Mouse (Mus musculus) heart, postnatal 0 days (tissue): ENCODE results near the gene Matn3. TPM values are rescaled to one million over a fixed set of nuclear protein-coding genes. Genes with fewer than 3 reads are reported as not detected.

Experiments used
- ATAC-seq: fragments of 200-750 bp; cut with Nextera tagmentation; 2 replicates; pipeline ENCODE4 v1.8.0; 2017; ENCODE audit warnings: low read depth, moderate number of reproducible peaks, moderate library complexity; ENCODE audit not compliant: insufficient read depth
- DNase-seq: peaks from one replicate; pipeline ENCODE4 v3.0.0-alpha.2; 2016; ENCODE audit warnings: low spot score
- H3K27ac ChIP-seq: fragments of 300-500 bp; sonication (generic); 2 replicates; pipeline ENCODE4 v1.5.1; 2014; ENCODE audit warnings: low read depth, mild to moderate bottlenecking
- H3K27me3 ChIP-seq: fragments of 300-500 bp; sonication (generic); 2 replicates; pipeline ENCODE4 v1.6.1; 2014; ENCODE audit warnings: low read length, mixed read lengths; ENCODE audit not compliant: control insufficient read depth, insufficient read depth
- H3K36me3 ChIP-seq: fragments of 300-500 bp; sonication (generic); replicated peaks from 2 replicates; pipeline ENCODE4 v1.6.1; 2014; ENCODE audit warnings: low read length, mixed read lengths; ENCODE audit not compliant: control insufficient read depth, insufficient read depth
- H3K4me1 ChIP-seq: fragments of 300-500 bp; sonication (generic); 2 replicates; pipeline ENCODE4 v1.6.1; 2014; ENCODE audit warnings: antibody characterized with exemption; ENCODE audit not compliant: control insufficient read depth, insufficient read depth
- H3K4me2 ChIP-seq: fragments of 300-500 bp; sonication (generic); 2 replicates; pipeline ENCODE4 v1.6.1; 2014; ENCODE audit warnings: low read depth, mild to moderate bottlenecking, low read length, moderate library complexity
- H3K4me3 ChIP-seq: fragments of 300-500 bp; sonication (generic); 2 replicates; pipeline ENCODE4 v1.5.1; 2014; ENCODE audit warnings: low read depth, low read length
- H3K9ac ChIP-seq: fragments of 300-500 bp; sonication (generic); replicated peaks from 2 replicates; pipeline ENCODE4 v1.6.1; 2014; ENCODE audit warnings: low read depth, low read length, mixed read lengths
- H3K9me3 ChIP-seq: fragments of 300-500 bp; sonication (generic); replicated peaks from 2 replicates; pipeline ENCODE4 v1.6.1; 2016; ENCODE audit warnings: low read length; ENCODE audit not compliant: control insufficient read depth
- CTCF ChIP-seq: IDR thresholded peaks from 2 replicates; pipeline ENCODE4 v1.5.1; 2016; ENCODE audit warnings: antibody characterized with exemption, control low read depth, low read depth
- EP300 ChIP-seq: IDR thresholded peaks from 2 replicates; pipeline ENCODE4 v1.6.1; 2016; ENCODE audit warnings: antibody characterized with exemption, low read depth
- WGBS: fragments of 180-500 bp; shearing (Covaris S2); extraction: QIAGEN DNeasy Blood & Tissue Kit; methylation state at CpG from one replicate; pipeline ENCODE4 v1.1.7; 2014; 5-methylcytosine and 5-hydroxymethylcytosine counted together
- polyA plus RNA-seq: library from polyadenylated mRNA; unstranded; fragments of >200 nt; fragmentation: Nextera tagmentation; extraction: Ambion mirVana; gene quantifications from 2 replicates; pipeline ENCODE4 v1.2.1, GENCODE M21; 2015
- total RNA-seq: library from RNA; depleted of rRNA; stranded (reverse); fragments of >200 nt; gene quantifications from 2 replicates; pipeline ENCODE4 v1.2.3, GENCODE M21; 2014; ENCODE audit warnings: low replicate concordance

Gene Matn3
- total and polyA plus RNA-seq, 2 experiments from 2014 or later, result 0.07 TPM; not detected in 1

GRCm38 (mm10) chr12:8953136-8953535, 5.4 kb downstream of the Matn3 start:
- peaks cover 5% of the 10 kb centered on the region; the same call in 1 of the 2 replicates for H3K27me3 ChIP-seq
- 81% methylated on average over 10 of the region's 10 CpGs for WGBS
- no peak for DNase-seq
- no peak overlapping the region for H3K4me2 ChIP-seq
- H3K36me3 ChIP-seq, result no peaks in the 10 kb centered on the region
- peaks cover 3% of the 10 kb centered on the region; the same call in 1 of the 2 replicates for H3K4me1 ChIP-seq
- H3K9me3 ChIP-seq, result no peaks in the 10 kb centered on the region
- H3K9ac ChIP-seq, result no peak overlapping the region
- H3K27ac ChIP-seq, result no peak overlapping the region
- TF ChIP-seq CTCF (no peak), EP300 (no peak)
- ATAC-seq, result no peak
- H3K4me3 ChIP-seq, result no peak overlapping the region

DNA sequence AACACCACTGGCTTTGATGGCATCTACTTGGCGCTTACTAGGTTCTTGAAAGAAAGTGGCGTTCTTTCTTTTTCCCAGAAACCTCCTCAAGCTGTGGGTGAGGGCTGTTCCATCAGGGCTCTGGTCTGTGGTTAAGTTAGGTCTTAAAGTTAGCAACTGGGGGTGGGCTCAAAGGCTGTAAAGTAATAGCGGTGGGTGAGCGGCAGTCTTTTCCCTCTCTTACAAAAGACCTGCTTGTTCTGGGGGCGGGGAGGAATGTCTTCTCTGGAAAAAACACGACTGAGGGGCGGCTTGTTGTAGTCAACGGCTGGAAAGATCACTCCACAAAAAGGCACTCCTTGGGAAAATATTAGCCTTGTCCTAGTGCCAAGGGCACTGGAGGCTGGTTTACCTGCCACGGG, 6.4 kb downstream of the Matn3 start:
- no peak overlapping the region for H3K4me3 ChIP-seq
- no peak overlapping the region for H3K9ac ChIP-seq
- TF ChIP-seq CTCF (no peak), EP300 (no peak)
- DNase-seq (no peak), ATAC-seq (no peak)
- WGBS, result 68% methylated on average over 9 of the region's 9 CpGs
- no peak overlapping the region for H3K27ac ChIP-seq
- no peaks in the 10 kb centered on the region for H3K36me3 ChIP-seq
- H3K27me3 ChIP-seq, result no peaks in the 10 kb centered on the region
- no peak overlapping the region for H3K4me2 ChIP-seq
- no peaks in the 10 kb centered on the region for H3K9me3 ChIP-seq
- H3K4me1 ChIP-seq, result no peaks in the 10 kb centered on the region

DNA sequence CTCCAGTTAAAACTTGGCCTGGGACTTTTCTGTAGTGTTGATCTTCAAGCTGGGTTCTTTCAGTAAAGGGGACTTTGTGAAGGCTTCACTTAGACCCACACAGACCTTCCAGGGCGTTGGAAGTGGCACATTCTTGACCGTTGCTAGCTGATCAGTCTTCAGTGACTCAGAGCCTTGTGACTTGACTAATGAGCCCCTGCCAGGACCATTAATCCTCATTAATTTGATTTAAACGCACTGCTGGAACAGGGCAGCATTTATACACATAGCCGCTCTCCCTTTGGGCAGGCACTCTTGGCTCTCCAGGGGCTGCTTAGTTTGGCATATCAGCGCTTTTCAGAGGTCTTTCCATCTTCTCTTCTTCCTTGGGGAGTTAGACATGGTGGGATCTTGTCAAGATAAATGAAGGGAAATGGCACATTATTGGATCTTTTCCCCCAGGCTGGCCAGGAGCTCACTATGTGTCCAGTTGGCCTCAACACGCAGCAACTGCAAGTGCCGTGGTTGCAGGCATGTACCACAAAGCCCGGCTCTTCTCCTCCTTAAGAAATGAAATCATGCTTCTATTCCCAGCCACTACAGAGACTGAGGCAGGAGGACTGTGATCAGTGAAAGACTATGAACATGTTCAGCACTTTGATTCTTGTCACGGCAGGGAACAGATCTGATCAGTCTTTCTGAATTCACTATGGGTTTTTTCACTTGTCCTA, 14.0 kb downstream of the Matn3 start:
- TF ChIP-seq CTCF, result no peak
- 66% methylated on average over 9 of the region's 9 CpGs for WGBS

DNA sequence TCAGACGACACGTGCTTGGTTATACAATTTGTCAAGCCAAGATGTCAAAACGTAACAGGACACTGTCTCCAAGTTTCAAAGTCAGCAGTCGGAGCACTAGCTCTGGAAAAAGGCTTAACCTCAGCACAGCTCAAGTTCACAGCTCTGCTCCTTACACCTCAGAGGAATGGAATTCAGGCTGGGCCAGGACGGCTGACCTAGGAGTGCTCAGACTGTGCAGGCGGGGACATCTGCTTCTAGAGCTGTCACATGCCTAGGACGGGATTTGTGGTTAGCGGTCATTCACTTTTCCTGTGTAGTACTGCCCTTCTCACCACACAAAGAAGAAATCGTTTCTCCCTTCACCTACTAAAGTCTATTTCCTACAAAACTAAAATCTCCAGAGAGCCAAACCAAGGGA, 22.1 kb downstream of the Matn3 start:
- H3K27me3 ChIP-seq, result no peaks in the 10 kb centered on the region
- peak; percentile 92 for ATAC-seq
- peaks cover 10% of the 10 kb centered on the region; the same call in 1 of the 2 replicates for H3K4me1 ChIP-seq
- H3K36me3 ChIP-seq, result no peaks in the 10 kb centered on the region
- TF ChIP-seq EP300 (no peak), CTCF (no peak)
- no peaks in the 10 kb centered on the region for H3K9me3 ChIP-seq
- no peak overlapping the region for H3K4me3 ChIP-seq
- WGBS, result 9% methylated on average over 9 of the region's 9 CpGs
- peak overlapping the region; percentile 67 for H3K27ac ChIP-seq
- H3K9ac ChIP-seq, result no peak overlapping the region
- no peak overlapping the region for H3K4me2 ChIP-seq
- DNase-seq, result peak; percentile 77

More for the DNA sequence above, 14.0 kb downstream of the Matn3 start:
- no peak for ATAC-seq
- DNase-seq, result no peak
- Histone ChIP-seq H3K27ac (no peak overlapping the region), H3K4me1 (no peaks in the 10 kb centered on the region), H3K27me3 (no peaks in the 10 kb centered on the region), H3K9ac (no peak overlapping the region), H3K4me2 (no peak overlapping the region), H3K36me3 (no peaks in the 10 kb centered on the region), H3K4me3 (no peak overlapping the region), H3K9me3 (no peaks in the 10 kb centered on the region)

GRCm38 (mm10) chr12:8973820-8974465, 26.2 kb downstream of the Matn3 start, which contains the start of gene Wdr35:
Gene Wdr35 (plus strand): TSS chr12:8973892.
- Histone ChIP-seq H3K9me3 (no peaks in the 10 kb centered on the region), H3K4me3 (peak within 1 kb of the TSS; percentile 80), H3K27me3 (no peaks in the 10 kb centered on the region), H3K4me1 (peaks cover 11% of the 10 kb centered on the region; the same call in 1 of the 2 replicates), H3K9ac (peak within 1 kb of the TSS; percentile 30), H3K27ac (no peak within 1 kb of the TSS), H3K36me3 (0 out of 2 replicates have a peak, but pooled peaks cover 5% of the 10 kb centered on the region), H3K4me2 (peak within 1 kb of the TSS; percentile 96)
- TF ChIP-seq EP300 (no peak), CTCF (no peak)
- DNase-seq (peak; percentile 73), ATAC-seq (peak; percentile 85)
- WGBS, result under 1% methylated on average over 45 of the region's 45 CpGs
